Mouse (Mus musculus) inflammation-experienced regulatory T-cells, adult 6 months (primary cell): ENCODE measurements around the gene Sparc. TPM values are rescaled to one million over a fixed set of nuclear protein-coding genes. Genes with fewer than 3 reads are reported as not detected.

Source experiments
- ATAC-seq: one replicate; pipeline ENCODE4 v1.8.0; 2017
- polyA plus RNA-seq, 3 experiments: library from polyadenylated mRNA; unstranded; fragments of 100-300 nt; shearing (Covaris generic); gene quantifications; one replicate each; pipeline ENCODE4 v1.2.1; 2017

Gene Sparc
- polyA plus RNA-seq, 3 experiments from 2014 or later = not detected

DNA sequence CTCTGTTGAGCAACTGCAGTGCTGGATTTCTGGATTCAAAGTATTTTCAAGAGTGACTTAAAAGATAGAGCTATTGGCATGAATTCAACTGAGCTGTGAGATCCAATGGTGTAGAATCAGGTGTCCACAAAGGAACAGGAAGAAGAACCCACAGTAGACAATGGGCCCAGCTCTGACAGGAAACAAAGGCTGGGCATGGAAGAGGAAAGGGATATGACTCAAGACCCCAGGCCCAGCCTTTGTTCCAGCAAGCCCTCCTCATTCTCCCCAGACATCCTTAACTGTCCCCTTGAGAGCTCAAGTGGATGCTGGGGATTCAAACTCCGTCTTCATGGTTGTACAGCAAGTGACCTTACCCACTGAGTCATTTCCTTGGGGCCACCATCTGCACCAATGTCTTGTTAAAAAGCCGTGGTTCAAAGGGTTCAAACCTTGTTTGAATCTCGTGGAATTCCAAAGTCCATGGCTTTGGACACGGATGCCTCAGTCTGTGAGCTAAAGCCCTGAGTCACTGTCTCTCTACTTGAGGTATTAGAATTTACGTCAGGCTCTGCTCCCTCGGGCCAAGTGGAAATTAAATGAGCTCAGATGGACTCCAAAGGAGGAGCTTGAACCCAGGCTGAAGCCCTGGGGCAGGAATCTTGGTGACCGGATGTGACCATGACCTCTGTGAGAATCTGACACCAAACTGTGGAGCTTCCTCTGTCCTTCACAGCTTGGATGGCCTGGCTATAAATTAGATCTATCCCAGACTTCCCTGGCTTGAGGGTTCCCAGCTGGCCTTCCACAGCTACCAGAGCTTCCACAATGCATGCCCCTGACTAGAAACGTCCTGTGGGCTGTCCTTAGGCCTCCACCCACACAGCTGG lies 17.1 kb downstream of the Sparc start:
- no peak for ATAC-seq

DNA sequence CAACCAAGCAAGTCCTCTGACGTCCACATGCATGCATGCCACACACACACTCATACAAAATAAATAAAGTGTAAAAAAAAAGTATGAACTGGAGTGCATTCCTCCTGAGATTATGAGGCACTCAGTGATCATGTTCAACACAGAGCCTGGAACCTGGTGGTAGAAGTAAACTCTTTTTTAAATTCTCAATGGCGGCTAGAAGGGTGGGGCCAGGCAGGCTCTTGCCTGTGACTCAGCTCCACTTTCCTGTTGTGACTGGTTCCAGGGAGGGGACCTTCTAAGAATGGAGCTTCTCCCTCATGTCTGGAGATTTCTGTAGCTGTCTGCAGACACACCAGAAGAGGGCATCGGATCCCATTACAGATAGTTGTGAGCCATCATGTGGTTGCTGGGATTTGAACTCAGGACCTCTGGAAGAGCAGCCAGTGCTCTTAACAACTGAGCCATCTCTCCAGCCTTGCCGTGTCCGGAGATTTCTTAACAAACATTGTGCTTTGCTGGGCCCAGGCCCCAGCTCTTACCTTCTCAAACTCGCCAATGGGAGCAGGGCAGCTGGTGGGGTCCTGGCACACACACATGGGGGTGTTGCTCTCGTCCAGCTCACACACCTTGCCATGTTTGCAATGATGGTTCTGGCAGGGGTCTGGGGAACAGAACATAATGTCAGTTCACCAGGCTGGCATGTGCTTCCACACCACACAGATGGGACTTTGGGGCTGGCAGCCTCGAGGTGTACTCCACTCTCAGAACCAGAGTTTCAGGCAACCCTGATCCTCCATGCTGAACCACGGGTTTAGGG lies 18.1 kb downstream of the Sparc start:
- ATAC-seq = no peak

DNA sequence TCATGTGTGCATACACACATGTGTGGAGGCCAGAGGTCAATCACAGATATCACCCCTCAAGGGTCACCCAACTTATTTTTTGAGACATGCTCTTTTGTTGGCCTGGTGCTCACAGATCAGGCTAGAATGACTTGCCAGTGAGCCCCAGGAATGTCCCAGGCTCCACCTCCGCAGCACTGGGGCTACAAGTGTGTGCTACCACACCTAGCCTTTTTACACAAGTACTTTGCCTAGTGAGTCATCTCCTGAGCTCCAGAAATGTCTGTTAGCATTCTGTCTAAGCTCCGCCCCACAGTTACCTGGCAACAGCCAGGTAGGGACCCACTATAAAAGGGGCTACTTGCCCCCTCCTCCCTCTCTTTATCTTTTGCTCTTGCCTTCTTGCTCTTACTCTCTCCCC lies 22.1 kb downstream of the Sparc start:
- no peak for ATAC-seq

DNA sequence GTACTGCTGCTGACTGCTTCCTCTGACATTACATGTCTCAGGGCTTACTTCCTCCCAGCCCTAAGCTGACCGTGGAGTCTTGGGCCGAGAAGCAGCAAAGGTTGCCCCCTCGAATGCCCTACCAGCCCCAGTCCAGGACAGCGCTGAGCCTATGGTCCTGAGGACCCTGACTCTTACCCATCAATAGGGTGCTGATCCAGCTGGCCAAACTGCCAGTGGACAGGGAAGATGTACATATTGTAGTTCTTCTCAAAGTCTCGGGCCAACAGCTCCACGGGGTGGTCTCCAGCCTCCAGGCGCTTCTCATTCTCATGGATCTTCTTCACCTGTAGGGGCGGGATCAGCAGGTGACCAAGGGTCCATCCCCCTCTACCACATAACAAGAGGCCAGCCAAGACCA lies 24.6 kb downstream of the Sparc start:
- ATAC-seq = no peak

DNA sequence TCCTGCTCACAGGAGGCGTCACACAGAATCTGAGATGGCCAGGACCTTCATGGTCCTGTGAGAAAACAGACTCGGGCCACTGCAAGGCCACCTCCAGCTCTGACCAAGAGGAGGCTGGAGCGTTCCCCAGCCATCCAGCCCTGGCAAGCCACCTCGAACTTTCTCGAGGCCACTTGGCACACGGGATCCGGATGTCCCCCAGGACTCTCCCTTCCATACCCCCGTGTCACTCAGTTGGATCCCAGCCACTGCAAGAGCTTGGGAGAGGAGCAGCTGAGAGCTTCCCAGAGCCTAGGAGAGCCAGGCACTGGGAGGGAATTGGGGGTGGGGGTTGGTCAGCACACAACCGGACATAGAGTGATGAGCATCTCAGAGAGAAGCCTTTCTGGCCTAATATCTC lies 25.5 kb downstream of the Sparc start:
- ATAC-seq = no peak

DNA sequence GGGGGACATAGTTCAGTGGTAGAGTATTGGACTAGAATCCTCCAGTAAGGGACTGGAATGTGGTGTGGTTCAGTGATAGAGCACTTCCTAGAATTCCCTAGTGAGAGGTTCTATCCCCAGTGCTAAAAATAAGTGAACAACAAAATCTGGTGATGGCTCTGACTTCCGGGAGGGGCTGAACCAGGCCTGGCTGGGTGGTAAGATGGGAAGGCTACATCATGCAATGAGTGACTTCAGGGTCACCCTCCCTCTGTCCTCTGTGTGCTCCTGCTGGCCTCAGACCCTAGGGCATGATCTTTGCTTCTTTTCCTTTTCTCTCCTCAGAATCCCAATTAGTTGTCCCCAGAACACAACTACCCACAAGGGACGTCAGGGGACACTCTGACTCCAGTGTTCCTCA lies 25.9 kb downstream of the Sparc start:
- ATAC-seq = no peak

GRCm38 (mm10) chr11:55395073-55395642 lies 27.8 kb downstream of the Sparc start:
- no peak for ATAC-seq

GRCm38 (mm10) chr11:55394592-55394991 lies 28.4 kb downstream of the Sparc start:
- ATAC-seq = no peak

DNA sequence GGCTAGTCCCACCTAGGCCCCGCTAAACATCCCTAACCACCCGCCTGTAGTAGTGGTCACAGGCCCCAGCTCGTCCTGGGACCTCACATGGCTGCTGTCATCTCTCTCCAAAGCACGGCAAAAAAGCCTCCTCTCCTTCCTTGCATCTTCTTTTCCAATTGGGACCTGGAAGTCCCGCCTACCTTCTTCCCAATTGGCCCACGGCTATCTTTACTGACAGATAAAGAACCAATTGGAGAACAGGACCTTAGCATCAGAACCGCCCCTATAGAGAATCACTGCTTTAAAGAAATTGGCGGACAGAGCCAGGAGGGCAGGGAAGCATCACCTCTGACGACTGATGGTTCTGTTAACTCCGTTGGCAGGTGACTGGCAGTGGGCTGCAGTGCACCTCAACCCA lies 30.5 kb downstream of the Sparc start:
- ATAC-seq = no peak

- ATAC-seq = no peak
Observed at GRCm38 (mm10) chr11:55389778-55390177, 33.2 kb downstream of the Sparc start.

- no peak for ATAC-seq
Observed at GRCm38 (mm10) chr11:55387576-55387975, 35.4 kb downstream of the Sparc start.

GRCm38 (mm10) chr11:55386424-55387063 lies 36.4 kb downstream of the Sparc start:
- no peak for ATAC-seq

DNA sequence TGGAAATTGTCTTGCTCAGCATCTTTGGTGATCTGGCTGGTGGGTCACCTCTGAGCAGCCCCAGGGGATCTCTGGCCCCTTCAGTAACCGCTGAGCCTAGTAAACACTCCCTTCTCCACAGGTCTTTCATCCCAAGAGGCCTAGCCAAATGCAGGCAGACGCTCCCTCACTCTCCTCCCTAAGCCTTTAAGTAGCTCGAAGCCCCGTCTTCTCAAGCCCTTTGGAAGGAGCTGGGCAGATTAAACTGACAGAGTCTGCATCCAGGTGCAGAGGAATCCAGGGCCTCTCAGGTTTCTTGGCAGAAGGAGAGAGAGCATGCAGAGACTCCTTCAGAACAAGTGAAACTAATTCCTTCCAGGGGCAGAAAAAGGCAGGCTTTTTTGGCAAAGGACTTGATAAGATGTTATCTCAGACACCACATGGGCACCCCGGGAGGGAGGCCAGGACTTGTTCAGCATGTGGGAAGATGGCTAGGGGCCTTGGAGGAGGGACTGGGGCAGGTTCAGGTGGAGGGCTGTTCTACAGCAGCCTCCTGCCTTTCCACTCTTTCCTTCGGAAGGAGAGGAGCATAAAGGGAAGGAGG lies 39.4 kb downstream of the Sparc start:
- ATAC-seq = no peak

- ATAC-seq = no peak
Observed at GRCm38 (mm10) chr11:55380908-55381307, 42.1 kb downstream of the Sparc start.

- no peak for ATAC-seq
Observed at GRCm38 (mm10) chr11:55378371-55378770, 44.6 kb downstream of the Sparc start.

DNA sequence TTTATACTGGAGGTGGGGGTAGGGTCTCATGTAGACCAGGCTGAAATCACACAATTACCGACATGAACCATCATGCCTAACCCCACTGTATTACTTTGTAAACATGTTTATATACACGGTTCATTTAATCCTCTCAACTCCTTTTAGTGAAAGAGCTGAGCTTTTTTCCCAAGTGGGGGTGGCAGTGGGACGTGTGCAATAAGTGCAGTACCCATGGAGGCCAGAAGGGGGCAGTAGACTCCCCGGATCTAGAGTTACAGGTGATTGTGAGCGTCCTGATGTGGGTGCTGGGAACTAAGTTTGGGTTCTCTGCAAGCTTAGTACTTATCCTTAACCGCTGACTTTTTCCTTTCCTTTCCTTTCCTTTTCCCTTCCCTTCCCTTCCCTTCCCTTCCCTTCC lies 49.1 kb downstream of the Sparc start:
- ATAC-seq = no peak

DNA sequence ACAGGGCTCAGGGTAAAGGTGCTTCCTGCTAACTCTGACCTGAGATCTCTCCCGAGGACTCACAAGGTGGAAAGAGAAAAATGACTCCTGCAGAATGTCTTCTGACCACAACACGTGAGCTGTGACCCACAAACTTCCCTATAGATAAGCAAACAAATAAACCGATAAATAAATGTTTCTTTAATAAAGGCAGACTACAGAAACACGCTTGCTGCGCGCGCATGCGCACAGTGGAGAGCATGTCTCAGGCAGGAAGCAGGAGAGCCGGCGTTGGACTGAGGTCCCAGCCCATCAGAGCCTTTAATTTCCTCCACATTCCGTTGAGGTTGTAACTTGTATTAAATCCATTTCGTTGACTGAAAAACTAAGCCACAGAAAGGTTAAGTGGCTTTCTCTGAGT lies 49.6 kb downstream of the Sparc start:
- ATAC-seq = no peak

DNA sequence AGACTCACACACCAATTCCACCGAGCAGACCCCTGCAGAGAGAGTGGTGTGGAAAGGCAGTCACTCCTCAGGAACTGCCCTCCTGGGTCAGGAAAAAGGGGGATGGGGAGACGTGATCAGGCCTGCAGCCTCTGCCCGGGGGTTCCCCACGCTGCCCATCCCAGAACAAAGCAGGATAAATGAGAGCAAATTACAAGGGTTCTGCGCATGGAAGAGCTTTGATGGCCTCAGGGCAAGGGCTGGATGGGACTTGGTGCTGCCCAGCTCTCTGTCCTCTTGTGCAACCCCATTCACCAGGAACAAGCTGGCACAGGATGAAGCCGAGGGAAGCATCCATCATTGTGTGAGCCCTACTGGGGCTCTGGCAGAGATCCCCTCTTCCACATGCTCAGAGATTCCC lies 51.0 kb downstream of the Sparc start:
- no peak for ATAC-seq

GRCm38 (mm10) chr11:55369093-55369471 lies 53.9 kb downstream of the Sparc start:
- no peak for ATAC-seq

DNA sequence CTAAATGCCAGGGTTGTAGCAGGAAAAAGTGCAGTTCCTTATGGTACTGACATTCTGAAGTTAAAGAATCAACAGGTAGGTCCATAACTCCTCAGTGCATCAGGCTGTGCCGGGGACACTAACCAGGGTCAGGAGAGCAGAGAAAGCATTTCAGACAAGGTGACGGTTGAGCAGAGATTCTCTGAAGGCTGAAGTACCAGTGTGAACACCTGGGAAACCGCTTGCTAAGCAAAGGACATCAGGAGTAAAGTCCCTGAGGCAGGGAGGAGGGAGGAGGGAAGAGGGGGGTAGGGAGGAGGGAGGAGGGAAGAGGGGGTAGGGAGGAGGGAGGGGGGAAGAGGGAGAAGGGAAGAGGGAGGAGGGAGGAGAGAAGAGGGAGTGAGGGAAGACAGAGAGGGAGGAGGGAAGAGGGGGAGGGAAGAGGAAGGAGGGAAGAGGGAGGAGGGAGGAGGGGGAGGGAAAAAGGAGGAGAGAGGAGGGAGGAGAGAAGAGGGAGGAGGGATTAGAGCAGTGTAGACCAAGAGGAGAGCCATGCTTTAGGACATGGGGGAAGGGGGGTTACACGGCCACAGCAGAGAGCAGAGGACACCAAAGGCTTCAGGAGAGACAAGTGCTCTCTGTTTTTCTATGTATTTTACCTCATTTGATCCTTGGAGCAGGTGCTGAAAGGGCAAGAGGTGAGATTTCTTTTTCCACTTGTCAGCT lies 54.4 kb downstream of the Sparc start:
- ATAC-seq = no peak

DNA sequence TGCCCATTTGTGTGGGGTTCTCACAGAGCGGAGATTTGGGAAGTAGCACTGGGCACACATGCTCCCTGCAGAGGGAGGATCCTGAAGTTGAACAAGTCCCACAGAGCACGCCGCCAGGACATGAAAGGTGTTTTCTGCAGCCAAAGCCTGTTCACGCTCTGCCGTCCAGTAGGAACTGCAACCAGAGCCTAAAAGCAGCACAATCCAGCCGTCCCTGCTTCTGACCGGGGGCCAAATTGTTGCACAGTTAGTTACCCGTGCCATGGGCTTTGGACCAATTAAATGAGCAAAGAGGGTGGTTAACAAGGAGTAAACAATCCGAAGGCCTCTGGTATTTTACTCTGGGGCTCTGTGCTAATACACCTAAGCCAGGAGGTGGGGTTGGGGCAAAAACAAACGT lies 55.2 kb downstream of the Sparc start:
- ATAC-seq = no peak

DNA sequence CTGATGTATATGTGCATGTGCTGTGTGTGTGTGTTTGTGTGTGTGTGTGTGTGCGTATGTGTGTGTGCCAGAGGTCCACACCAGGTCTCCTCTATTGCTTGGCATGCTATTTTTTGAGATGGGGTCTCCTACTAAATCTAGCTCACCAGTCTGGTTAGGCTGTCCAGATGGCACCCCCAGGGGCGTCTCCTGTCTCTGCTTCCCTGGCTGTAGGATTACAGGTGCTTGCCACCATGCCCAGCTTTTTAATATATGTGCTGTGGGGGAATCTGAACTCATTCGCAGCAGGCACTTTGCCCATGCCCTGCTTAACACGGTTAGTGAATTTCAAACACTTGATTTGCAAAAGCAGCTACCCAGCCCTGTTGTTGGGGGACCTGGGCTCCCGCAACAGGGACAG lies 57.1 kb downstream of the Sparc start:
- ATAC-seq = no peak
